Mouse (Mus musculus) forebrain, embryonic 10.5 days (tissue): Measurements from ENCODE around the gene Actr6. TPM values are rescaled to one million over a fixed set of nuclear protein-coding genes. Genes with fewer than 3 reads are reported as not detected.

Experiments used
- polyA plus RNA-seq: library from polyadenylated mRNA; unstranded; fragments of >200 nt; fragmentation: Nextera tagmentation; extraction: Ambion mirVana; gene quantifications from 2 replicates; pipeline ENCODE4 v1.2.1, GENCODE M21; 2016

Gene Actr6
- polyA plus RNA-seq, 1 experiment from 2014 or later = 37.5 TPM

Other genes with a start within 250 kb of the Actr6 start
- gene Nr1h4, start 198.7 kb downstream of the Actr6 start, polyA plus RNA-seq = not detected in 2 replicates
- 0.07 TPM in 1 of 2 replicates, not detected in the other for gene Slc17a8, start 111.0 kb downstream of the Actr6 start, polyA plus RNA-seq
- 7.8 and 8.5 TPM in 2 replicates for gene Scyl2, start 46.0 kb downstream of the Actr6 start, polyA plus RNA-seq
- 31.2 and 33.3 TPM in 2 replicates for gene Uhrf1bp1l, start 12.7 kb upstream of the Actr6 start, polyA plus RNA-seq
- 2.8 and 3.1 TPM in 2 replicates for gene Anks1b, start 141.2 kb upstream of the Actr6 start, polyA plus RNA-seq